Mouse (Mus musculus): ENCODE data around the gene Cacna1a.

The Cacna1a gene

DNA sequence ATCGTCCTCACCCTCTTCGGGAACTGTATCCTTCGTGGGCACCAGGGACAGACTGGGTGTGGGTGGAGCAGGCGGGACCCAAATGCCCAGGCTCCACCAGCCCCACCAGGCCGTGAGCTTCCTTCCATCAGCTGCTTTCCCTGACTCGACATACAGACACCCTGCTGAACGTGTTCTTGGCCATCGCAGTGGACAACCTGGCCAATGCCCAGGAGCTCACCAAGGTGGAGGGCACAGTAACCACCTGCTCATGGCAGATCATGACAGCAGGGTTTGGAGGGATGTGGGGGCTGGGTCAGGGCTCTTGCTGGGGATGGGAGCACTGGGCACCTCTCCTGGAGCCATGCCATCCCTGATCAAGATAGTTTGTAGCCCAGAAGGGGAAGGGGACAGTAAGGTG, 164.9 kb downstream of the Cacna1a start:
- DNase-seq = peak; percentile 92

DNA sequence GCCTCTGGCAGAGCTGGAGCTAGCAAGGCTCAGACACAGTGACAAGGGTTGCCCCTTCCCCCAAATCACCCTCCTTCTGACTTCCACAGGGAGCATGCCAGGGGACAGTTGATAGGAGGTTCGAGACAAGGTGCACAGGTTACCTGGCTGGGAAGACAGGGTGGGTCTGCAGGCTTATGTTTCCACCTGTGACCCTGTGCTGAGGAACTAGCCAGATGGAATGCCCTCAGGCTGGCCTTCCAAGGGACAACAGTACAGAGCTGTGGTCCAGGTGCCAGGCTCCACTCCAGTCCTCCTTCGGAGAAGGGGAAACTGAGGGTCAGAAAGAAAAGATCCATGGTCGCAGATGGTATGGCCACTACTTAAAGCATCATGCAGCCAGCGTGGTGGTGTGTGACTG, 165.4 kb downstream of the Cacna1a start:
- DNase-seq = no peak

DNA sequence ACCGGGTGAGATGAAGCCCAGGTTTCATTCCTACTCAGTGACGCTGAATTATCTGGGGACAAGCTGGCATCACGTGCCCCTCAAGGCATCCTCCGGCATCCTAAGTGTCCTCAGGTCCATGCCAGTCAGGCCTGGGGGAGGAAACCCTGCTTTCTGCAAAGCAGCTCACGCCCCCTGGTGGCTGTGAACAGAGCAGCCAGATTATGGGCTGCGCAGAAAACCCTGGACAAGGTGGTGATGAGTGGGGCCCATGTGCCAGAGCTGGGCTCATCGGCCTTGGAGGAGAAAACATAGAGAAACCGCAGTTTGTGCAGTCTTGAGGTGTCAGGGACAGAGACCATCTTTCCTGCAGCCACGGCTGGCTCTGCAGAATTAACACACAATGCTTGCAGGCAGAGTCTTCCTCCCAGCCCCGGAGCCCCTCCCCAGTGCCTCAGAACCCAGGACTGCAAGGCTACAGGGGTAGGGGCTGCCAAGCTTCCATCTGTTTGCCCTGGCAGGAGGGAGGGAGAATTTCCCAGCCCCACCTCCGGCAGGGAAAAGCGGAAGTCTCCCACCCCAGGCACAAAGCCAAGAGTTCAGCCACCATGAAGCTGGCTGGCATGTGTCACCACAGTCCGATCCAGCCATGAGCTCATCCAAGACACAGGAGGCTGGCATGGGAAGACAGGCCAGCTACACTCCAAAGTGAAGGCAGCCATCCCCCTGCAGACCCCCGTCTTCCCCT, 166.2 kb downstream of the Cacna1a start:
- DNase-seq = peak; percentile 98

DNA sequence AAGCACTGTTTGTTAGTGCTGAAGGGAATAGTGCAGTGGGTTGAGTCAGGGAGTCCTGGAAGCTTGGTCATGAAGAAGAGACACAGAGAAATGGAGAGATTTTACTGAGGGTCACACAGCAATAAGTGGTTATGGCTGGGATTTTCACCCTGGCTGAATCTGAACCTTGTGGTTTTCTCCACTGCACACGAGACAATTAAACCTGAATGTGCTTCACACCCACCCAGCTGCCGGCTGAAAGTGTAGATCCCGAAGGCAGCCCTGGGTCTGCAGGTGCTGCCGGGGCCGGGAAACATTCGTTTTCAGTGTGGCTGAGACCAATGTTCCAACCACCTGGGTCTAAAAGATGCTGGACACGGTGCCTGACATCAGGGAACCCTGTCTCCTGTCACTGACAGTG, 167.0 kb downstream of the Cacna1a start:
- DNase-seq = no peak

DNA sequence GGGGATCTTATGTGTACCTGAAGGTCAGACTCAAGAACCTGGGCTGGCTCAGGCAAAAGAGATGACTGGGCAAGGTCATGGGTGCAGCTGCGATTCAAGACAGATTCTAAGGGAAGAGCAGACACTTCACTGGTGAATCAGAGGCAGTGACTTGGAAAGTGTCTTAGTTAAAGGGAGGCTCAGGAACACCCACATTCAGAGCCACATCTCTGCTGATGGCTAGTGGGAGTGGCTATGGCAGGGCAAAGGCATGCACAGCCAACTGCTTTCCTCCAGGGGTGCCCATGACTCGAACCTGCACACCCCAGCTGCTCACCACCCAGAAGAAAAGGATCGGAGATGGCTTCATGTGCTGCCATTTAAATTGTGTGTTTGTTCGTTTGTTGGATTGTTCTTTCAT, 169.7 kb downstream of the Cacna1a start:
- DNase-seq = no peak

DNA sequence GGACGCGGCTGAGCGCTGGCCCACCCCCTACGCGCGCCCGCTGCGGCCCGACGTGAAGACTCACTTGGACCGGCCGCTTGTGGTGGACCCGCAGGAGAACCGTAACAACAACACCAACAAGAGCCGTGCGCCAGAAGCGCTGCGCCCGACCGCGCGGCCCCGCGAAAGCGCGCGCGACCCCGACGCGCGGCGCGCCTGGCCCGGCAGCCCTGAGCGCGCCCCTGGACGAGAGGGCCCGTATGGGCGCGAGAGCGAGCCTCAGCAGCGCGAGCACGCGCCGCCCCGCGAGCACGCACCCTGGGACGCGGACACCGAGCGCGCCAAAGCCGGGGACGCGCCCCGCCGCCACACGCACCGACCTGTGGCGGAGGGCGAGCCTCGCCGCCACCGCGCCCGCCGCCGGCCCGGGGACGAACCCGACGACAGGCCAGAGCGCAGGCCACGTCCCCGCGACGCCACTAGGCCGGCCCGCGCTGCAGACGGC, 170.9 kb downstream of the Cacna1a start:
- no peak for DNase-seq

DNA sequence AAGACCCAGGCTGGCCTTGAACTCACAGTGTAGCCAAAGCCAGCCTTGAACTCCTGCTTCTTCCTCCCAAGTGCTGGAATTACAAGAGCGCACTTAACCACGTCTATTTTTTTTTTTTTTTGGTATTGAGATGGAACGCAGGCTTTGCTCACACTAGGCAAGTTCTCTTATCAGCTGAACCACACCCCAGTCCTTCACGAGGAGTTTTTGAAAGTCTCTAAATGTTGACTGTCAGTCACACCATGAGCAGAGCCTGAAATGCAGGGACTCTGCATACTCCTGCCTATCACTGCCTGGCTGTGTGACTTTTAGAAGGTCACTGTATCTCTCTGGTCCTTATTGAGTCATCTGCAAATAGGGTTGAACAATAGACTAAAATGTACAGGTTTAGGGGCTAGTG, 173.5 kb downstream of the Cacna1a start:
- no peak for DNase-seq

DNA sequence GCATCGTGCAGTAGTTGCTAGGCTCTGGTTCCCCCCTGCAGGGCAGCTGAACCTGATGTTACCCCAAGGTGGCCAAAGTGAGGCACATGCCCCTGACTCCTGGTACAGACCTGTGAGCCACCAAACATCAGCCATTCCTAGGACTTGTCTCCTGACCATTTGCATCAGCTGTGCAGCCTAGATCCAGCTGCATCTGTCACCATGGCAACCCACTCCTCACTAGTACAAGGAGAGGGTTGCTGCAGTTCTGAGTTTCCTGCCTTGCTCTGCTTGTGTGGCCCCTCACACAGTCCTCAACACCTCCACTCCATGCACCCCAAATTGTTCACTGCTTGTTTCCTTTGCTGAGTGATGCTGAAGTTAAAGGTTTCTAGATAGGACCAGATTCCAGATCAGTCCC, 175.8 kb downstream of the Cacna1a start:
- DNase-seq = no peak

DNA sequence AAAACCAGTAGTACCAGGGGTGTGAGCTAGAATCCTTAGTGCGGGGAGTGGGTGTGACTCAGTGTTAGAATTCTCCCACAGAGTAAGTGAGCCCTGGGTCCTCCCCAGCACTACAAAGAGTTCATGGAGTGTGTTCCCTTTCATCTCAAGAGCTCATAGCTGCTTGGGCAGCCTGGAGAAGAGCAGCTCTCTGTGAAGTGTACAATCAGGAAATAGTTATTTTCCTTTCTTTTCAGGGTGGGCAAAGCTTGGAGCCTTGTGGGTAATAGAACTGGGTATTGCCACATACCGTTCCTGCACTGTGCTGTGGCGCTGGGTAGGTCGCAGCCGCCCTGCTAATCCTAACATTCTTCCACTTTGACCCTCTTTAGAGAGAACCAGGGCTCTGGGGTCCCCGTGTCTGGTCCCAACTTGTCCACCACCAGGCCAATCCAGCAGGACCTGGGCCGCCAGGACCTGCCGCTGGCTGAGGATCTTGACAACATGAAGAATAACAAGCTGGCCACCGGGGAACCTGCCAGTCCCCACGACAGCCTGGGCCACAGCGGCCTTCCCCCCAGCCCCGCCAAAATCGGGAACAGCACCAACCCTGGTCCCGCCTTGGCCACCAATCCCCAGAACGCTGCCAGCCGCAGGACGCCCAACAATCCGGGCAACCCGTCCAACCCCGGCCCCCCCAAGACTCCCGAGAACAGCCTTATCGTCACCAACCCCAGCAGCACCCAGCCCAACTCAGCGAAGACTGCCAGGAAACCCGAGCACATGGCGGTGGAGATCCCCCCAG, 177.5 kb downstream of the Cacna1a start:
- DNase-seq = peak; percentile 67

DNA sequence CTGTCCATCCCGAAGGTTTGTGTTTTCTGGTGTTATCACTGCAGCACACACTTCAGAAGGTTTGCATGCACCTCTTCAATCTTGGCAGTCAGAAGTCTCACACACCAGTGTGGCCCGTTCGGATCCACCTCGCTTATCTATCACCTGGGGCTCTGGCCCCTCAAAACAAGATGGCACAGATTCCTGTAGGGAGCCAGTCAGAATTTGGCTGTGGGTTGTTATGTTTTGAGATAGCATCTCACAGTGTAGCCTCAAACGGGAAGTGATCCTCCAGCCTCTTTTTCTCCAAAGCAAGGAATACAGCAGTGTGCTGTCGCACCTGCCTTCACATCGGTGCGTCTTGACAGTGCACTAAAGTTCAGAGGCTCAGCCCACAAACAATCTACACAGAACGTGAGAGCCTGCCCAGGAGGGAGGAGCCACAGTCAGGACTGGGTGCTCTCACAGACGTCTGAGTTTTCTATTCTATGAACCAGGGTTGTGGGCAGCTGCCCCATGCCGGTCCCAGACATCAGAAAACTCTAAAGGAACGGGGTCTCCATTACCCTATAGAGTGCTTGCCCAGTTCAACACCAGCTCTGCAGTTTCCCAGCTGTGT, 178.7 kb downstream of the Cacna1a start:
- DNase-seq = no peak

DNA sequence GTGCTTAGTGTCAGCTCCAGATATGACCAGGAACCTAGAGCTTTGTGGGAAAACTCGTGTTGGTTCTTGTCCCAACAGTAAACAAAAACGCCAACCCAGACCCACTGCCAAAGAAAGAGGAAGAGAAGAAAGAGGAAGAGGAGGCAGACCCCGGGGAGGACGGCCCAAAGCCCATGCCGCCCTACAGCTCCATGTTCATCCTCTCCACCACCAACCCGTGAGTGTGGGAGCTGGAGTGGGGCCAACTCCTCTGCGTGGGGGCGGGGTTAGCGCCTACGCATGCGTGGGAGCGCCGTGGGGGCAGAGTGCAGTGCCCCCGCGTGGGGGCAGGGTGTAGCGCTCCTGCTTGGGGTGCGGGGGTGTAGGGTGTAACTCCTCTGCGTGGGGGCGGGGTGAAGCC, 179.3 kb downstream of the Cacna1a start:
- DNase-seq = peak; percentile 53

DNA sequence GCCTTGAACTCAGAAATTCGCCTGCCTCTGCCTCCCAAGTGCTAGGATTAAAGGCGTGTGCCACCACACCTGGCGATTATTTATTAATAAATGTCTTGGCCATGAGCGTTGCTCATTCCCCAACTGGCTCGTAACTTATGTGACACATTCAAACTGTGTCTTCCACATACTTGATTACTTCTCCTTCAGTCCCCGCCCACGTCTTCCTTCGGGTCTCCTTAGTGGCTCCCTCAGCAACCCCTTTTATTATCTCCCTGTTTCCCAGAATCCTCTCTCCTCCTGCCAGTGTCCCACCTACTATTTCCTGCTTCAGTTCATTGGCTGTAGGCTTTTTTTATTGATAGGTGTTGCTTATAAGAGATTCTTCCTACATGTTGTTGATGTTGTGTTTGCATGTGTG, 180.5 kb downstream of the Cacna1a start:
- DNase-seq = no peak

DNA sequence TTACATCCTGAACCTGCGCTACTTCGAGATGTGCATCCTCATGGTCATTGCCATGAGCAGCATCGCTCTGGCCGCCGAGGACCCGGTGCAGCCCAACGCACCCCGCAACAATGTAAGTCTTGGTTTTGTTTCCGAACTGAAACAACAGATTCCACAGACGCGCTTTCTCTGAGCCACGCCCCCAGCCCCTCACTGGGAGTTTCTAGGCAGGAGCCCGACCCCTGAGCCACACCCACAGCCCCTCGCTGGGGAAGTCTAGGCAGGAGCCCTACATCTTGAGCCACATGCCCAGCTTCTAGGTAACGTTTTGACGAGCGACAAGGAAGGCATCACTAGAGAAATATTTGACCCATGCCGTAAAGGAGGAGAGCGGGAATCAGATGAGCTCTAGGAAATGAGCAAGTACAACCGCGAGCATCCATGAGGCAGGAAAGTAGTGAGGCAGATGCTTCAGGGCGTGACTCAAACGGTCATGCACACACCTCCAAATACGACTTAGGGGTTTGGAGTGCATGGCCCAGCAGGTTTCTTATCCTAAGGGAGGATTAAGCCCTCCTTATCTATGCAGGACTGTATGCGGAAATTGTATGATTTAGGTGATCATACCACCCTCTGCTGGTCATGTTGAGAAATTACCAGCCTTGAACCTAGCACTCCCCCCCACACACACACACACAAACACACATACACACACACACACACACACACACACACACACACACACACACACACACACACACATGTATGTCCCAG, 181.9 kb downstream of the Cacna1a start:
- peak; percentile 45 for DNase-seq

DNA sequence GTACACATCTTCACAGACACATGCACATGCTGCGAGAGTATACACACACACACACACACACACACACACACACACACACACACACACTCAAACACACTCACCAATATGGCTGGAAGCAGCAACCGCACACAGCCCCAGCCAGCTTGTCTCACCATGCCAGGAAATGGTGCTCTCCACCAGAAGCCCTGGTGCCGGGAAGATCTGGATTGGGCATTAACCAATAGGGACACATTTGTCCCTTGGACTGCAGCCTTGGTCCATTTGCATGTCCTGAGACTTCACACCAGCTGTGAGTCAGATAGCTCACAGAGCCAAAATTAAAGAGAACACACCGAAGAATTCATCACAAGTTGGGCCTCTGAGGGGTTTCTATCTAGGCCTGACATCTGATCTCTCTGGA, 189.2 kb downstream of the Cacna1a start:
- no peak for DNase-seq

DNA sequence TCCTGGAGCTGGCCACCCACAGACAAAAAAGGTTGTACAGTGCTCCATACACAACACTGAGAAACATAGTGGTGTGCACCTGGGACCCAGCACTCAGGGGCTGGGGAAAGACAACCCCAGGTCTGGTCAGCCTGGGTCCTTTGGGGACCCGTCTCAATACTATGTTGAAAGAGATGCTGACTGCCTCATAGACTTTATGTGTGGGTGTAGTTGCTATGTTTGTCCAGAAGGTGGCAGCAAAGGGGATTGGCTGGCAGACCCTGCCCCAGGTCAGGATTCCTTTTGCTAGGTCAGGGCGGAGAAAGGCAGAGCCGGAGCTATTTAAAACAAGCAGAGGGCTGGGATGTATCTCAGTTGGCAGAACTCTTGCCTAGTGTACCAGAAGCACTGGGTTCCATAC, 191.4 kb downstream of the Cacna1a start:
- DNase-seq = no peak

DNA sequence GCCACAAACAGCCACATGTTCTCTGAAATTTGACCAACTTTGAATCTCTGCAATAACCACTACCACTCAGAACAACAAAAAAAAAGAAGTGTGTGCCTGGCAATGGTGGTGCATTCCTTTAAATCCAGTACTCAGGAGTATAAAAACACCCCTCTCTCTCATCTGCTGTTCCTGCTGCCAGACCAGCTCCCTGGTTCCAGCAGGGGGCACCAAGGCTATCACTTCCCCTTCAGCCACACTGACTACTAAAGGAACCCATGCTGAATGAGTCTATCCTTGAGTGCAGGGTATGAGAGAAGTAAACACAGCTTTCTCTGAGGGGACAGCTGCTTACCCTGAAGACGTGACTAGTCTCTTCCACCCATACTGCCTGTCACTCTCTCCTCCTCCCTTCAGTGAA, 197.1 kb downstream of the Cacna1a start:
- no peak for DNase-seq

DNA sequence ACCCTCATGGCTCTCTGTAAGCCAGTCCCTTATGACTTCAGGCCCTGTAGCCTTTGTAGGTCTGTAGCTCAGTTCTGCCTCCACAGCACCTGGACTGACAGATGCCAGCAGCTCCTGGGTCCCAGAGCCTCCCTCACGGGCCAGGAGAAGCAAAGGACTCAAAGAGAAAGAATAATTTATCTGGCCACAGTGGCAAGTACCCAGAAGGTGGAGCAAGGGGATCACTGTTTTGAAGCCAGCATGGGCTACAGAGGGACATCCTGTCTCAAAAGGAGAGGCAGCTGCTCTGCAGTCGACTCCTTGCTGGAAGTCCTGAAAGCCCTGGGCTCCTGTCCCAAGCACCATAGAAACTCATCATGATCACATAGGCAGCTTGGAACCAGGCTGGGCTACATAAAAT, 198.0 kb downstream of the Cacna1a start:
- DNase-seq = no peak

DNA sequence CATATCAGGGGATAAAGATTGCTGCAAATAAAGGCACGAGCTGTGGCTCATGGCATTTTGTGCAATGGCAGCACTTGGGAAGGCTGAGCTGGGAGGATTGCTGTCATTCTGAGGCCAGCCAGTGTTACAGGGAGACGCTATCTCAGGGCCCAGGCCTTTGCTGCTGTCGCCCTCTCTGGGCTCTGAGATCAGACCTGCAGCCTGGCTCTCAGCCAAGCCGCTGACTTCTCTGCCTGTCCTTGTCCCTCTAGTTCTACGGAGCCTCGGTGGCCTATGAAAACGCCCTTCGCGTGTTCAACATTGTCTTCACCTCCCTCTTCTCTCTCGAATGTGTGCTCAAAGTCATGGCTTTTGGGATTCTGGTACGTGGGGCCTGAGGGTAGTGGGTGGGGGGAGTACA, 200.3 kb downstream of the Cacna1a start:
- DNase-seq = no peak

DNA sequence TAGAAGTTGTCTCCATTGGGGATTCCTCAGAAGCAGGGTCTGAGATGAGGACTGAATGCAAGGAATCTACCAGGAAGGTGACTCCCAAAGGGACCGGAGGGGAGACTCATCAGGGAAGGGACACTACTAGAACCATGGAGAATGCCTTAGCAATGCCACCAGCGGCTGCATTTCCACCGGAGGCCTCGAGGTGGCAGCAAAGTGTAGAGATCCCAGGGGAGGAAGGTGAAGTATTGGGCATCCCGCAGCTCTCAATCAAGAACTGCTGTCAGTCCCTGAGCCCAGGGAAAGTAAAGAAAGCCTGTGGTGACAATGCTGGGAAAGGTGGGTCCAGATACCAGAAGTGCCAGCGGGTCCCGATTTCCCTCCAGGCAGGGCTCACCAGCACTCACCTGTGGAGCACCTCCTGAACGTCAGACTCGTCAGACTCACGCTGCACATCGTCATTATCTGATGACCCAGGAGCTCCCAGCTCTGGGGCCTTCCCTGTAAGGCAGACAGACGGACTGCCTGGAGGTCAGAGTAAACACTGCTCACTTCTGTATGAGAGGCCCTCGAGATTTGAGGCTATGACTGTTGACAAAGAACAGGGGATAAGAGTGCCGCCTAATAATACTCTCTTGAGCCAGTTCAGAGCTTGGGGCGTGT, 203.9 kb downstream of the Cacna1a start:
- DNase-seq = peak; percentile 85

DNA sequence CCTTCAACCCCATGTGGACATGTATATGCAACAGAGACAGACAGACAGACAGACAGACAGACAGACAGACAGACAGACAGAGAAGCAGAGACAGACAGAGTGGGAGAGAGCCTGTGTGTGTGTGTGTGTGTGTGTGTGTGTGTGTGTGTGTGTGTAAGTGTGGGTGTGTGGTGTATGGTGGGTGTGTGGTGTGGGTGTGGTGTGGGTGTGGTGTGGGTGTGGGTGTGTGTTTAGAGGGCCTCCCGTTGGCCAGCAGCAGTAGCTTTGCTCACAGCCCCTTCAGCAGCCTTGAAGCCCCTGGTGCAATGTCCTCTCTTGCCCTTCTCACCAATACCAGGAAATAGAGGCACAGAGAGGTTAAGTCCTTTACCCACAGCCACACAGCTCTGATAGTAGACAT, 204.9 kb downstream of the Cacna1a start:
- DNase-seq = no peak

DNA sequence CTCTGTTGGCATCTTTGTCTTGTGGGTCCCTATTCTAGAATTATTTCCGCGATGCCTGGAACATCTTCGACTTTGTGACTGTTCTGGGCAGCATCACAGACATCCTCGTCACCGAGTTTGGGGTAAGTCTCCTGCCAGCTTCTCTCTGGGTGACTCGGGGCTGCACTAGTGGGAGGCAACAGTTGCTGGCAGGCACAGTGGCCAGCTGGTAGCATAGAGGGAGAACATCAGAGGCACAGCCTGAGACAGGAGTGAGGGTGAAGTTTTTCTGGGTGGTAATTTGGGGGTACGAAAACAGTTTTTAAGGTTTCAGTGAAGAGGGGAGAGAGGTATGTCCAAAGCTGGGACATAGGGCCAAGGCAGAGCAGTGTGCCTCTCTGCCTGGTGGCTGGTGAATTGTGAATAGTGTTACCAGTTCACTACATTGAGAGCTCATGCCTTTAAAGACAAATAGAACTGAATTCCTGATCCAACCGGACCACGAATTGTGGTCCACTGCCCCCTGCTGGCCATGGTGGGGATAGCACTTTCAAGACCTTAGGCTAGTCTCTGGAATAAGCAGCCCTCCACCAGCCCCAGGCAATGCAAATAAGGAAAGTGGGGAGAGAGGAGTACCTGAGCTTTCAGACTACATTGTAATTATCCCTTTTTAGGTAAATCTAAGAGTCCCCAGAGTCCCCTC, 206.0 kb downstream of the Cacna1a start:
- DNase-seq = peak; percentile 84

DNA sequence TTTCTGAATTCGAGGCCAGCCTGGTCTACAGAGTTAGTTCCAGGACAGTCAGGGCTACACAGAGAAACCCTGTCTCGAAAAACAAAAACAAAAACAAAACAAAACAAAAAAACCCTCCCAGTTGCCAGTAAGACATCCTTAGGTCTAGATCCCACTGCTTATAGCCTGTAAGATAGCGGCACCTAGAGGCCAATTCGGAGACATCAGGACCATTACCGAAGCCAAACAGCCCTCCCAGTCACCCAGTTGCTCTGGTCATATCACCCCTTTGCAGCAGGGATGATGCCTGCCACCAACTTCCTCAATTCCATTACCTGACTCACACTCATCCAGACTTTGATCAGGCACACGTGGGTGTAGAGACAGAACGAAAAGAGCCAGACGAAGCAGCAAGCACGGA, 207.4 kb downstream of the Cacna1a start:
- DNase-seq = peak; percentile 57

All from cerebellum, adult 8-10 months (tissue).